Mouse (Mus musculus) Patski (cell line): Measurements from ENCODE around the gene Slc9a9. TPM values are rescaled to one million over a fixed set of nuclear protein-coding genes. Genes with fewer than 3 reads are reported as not detected.

Source experiments
- ATAC-seq: fragments of 100-300 bp; one replicate; pipeline ENCODE4 v1.8.0; 2021
- CTCF ChIA-PET: fragments of 350-600 bp; sonication (Branson Sonifier 250); formaldehyde crosslinking; loops from one replicate; lab custom pipeline; 2022; ENCODE audit warnings: inconsistent platforms; lab: Charles Lee
- POLR2A ChIA-PET: fragments of 350-600 bp; sonication (Branson Sonifier 250); formaldehyde crosslinking; loops from one replicate; lab custom pipeline; 2022; ENCODE audit warnings: antibody characterized with exemption, inconsistent platforms; lab: Charles Lee
- DNase-seq: peaks from one replicate; pipeline ENCODE4 v3.0.0-alpha.2; 2011; ENCODE audit warnings: low read depth, low spot score
- H3K27me3 ChIP-seq: fragments of 371-371 bp; one replicate; pipeline ENCODE4 v1.5.1; 2021
- CTCF ChIP-seq: fragments of 100-300 bp; IDR thresholded peaks from one replicate; pipeline ENCODE4 v1.5.1; 2021
- in situ Hi-C: fragments of 300-500 bp; cut with MboI; formaldehyde crosslinking; loops from 3 replicates; pipeline ENCODE4 v1.11.1; 2018; ENCODE audit warnings: low pct_unique_long_range_greater_than_20kb, mixed read lengths
- polyA plus RNA-seq: library from polyadenylated mRNA; unstranded; gene quantifications from one replicate; pipeline ENCODE4 v1.2.3, GENCODE M21; 2021

Gene Slc9a9
- polyA plus RNA-seq, 1 experiment from 2014 or later: 1.1 TPM

DNA sequence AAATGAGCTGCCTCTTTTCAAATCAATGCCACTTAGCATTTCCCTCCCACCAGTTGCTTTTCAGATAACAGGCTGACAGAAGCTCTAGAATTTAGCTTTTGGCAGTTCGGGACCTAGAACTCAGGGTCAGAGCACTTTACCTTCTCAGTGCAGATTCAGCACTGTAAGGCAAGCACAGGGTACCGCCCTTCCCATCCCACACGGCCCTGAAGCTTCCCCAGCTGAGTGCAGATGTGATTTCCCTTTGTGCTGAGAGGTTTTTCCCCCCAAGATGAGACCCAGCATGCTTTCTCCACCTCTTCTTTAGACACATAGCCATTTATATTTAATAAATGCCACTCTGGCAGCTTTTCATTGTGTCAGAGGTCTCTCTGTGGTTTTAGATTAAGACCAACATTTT, 186.4 kb downstream of the Slc9a9 start:
- no peak for TF ChIP-seq CTCF
- ChIA-PET POLR2A (no interaction called here), CTCF (no interaction called here)
- in situ Hi-C loops: no loop called here
- DNase-seq (no peak), ATAC-seq (no peak)
- no peaks in the 10 kb centered on the region for H3K27me3 ChIP-seq

DNA sequence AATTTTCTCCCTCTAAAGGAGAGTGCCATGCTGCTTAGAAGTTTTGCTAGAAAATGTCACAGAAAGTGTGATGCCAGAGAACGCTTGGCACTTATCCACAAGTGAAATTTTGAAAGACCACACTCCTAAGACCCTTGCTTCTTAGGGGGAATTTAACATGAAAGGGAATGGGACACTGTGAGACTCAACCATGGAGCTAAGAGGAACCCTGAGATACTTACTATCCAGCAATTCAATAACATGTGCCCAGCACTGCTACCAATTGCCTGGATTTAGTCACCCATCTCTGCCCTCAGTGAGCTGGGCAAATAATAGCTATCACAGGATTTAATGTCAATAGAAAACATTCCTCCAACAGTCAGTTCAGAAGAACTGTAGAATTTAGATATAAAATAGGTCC, 198.8 kb downstream of the Slc9a9 start:
- CTCF ChIA-PET: no interaction called here
- ATAC-seq: no peak
- in situ Hi-C loops: no loop called here

DNA sequence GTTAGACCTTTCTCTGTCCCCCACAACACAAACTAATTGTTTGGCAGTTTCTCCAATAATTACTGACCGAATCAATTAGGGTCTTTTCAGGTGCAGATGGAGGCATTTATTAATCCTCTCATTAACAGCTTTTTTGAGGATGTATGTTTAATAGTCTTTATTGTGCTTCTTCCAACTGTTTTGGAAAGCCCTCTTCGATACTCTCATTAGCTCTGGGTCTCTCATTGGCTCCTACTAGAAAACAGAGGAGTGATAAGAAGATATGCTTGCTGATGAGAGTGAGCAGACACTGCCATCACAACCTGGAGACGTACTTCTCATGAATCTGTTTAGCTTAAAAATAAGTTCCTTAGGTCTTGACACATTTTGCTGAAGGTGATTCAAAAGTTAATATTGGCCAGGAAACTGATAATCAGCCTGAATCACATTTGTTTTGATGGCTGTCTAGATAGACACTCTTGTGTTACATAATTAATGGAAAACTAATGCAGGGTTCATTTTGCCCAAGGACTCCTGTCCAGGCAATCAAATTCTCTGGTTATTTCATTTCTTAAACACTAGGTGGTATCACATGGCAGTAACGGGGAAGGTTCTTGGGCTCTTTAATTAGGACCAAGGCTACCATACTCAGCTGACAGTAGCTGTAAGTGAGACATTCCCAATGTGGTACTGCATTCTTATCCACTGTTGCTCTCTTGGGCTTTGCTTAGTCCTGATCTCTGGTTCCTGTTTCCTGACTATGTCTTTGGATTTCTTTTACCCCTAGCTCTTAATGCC, 199.5 kb downstream of the Slc9a9 start:
- no peaks in the 10 kb centered on the region for H3K27me3 ChIP-seq
- ChIA-PET CTCF (interaction anchor here (1.0 kb wide), 1 partner anchor 9 kb away, joined by 5 read pairs; no protein-coding TSS in a partner anchor), POLR2A (no interaction called here)
- peak; percentile 30 for TF ChIP-seq CTCF
- in situ Hi-C loops: no loop called here
- ATAC-seq: no peak
- no peak for DNase-seq

More for the DNA sequence above, 198.8 kb downstream of the Slc9a9 start:
- POLR2A ChIA-PET: no interaction called here
- no peaks in the 10 kb centered on the region for H3K27me3 ChIP-seq
- no peak for DNase-seq
- no peak for TF ChIP-seq CTCF

DNA sequence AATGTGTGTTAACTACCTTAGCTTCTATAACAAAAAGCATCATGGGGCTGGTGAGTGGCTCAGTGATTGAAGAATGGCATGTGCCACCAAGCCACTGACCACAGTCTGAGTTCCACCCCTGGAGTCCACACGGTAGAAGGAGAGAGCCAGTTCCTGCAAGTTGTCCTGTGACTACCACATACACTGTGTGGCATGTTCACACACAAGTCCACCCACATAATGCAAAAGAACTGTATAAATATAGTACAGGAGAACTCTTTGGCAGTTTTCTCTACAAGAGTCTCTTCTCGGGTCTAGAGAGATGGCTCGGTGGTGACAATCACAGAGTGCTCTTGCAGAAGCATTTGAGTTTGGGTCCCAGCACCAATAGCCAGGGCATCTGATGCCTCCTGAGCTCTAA, 212.8 kb downstream of the Slc9a9 start:
- ATAC-seq: no peak

DNA sequence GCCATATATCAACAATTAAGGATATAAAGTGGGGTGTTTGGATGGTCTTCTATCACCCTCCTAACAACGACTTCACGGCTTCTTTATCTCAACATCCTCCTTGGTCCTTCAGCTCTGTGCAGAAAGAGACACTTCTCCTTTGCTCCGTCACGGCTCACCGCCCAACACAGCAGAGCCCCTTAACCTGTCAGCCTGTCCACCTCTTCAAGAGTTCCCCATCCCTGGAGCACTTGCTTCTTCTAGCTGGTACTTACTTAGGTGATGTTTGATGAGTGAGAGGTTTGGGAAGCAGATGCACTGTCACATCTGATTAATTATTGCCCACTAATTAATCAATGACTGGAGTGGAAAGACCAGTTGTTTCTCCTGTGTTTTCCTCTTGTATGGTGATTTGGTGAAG, 213.7 kb downstream of the Slc9a9 start:
- POLR2A ChIA-PET: no interaction called here
- in situ Hi-C loops: no loop called here
- TF ChIP-seq CTCF: no peak
- ATAC-seq: no peak
- CTCF ChIA-PET: no interaction called here
- no peaks in the 10 kb centered on the region for H3K27me3 ChIP-seq
- no peak for DNase-seq

More for the DNA sequence above, 212.8 kb downstream of the Slc9a9 start:
- POLR2A ChIA-PET: no interaction called here
- no peak for TF ChIP-seq CTCF
- H3K27me3 ChIP-seq: no peaks in the 10 kb centered on the region
- in situ Hi-C loops: no loop called here
- DNase-seq: no peak
- CTCF ChIA-PET: no interaction called here

DNA sequence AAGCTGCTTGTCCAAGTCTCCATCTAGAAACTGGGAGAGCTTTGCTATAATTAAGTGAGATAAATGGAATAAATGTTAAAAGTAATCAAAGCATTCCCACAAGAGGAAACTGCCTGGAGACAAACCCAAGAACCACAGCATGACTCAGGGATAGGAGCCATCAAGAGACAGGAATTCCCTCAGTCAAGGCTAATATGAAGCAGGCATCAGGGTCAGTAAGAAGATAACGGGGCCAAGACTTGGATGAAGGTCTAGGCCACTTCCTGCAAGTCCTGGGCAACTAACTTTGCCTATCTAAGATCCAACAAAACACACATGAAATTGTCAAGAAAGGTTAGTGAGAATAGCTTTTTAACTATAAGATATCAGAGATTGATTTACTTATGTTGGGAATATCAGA, 215.4 kb downstream of the Slc9a9 start:
- in situ Hi-C loops: no loop called here
- no peaks in the 10 kb centered on the region for H3K27me3 ChIP-seq
- ChIA-PET POLR2A (no interaction called here), CTCF (interaction anchor here (1.1 kb wide), 1 partner anchor 9 kb away, joined by 5 read pairs; no protein-coding TSS in a partner anchor)
- ATAC-seq (peak; percentile 39), DNase-seq (peak; percentile 7)
- no peak for TF ChIP-seq CTCF

DNA sequence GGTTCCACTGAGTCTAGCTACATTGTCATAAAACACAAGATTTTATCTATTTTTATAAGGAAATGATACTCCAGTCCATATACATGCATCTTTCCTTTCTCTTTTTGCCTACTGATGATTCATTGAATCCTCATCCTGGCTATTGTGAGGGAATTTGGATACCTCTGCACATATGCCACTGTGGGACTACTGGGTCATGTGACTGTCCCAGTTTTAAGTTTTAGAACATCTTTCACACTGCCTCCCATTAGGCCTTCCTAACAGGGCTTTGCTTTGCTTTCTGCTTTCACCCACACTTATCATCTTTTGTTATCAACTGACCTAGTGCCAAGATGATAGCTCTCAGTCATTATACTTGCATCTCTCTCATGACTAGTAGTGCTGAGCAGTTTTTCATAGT, 219.9 kb downstream of the Slc9a9 start:
- POLR2A ChIA-PET: no interaction called here

DNA sequence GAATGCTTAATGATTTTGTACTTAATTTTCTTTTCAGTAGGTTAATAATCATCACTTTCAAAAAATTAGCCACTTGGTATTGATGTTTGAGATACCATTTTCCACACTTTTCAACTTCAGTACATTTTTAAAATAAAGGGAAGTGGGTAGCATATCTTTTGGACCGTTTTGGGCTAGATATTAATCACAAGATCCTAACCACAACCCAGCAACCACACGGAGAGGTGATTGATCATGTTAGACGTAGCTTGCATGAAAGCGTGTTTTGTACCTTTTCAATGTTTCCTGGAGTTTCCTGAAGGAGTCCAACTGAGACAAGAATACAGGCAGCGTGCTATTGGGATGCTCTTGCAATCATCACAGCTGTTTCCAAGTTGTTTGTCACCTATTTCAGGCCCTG, 226.2 kb downstream of the Slc9a9 start:
- DNase-seq (no peak), ATAC-seq (no peak)
- ChIA-PET POLR2A (no interaction called here), CTCF (no interaction called here)
- in situ Hi-C loops: no loop called here
- no peaks in the 10 kb centered on the region for H3K27me3 ChIP-seq
- TF ChIP-seq CTCF: no peak

More for the DNA sequence above, 219.9 kb downstream of the Slc9a9 start:
- ATAC-seq (no peak), DNase-seq (no peak)
- TF ChIP-seq CTCF: no peak
- no peaks in the 10 kb centered on the region for H3K27me3 ChIP-seq
- in situ Hi-C loops: no loop called here
- CTCF ChIA-PET: no interaction called here

DNA sequence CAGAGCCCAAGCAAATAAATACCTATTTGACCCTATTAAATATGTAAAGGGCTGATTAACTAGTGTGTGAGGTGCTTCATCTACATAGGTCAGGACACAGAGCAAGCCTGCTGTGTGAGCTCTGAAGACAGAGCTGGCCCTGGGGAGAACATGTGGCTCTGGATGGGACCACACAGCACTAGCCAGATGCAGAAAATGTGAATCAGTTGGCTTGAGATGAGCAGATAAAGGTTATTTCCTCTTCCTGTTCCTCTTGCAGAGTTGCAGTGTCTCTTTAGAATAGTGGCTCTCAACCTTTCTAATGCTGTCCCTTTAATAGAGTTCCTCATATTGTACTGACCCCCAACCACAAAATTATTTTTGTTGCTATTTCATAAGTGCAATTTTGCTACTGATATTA, 234.5 kb downstream of the Slc9a9 start:
- ATAC-seq (no peak), DNase-seq (no peak)
- TF ChIP-seq CTCF: no peak
- CTCF ChIA-PET: interaction anchor here (1.3 to 1.4 kb wide), 2 partner anchors 10 to 21 kb away, joined by 3 to 5 read pairs; no protein-coding TSS in a partner anchor
- POLR2A ChIA-PET: no interaction called here
- no peaks in the 10 kb centered on the region for H3K27me3 ChIP-seq
- in situ Hi-C loops: no loop called here

DNA sequence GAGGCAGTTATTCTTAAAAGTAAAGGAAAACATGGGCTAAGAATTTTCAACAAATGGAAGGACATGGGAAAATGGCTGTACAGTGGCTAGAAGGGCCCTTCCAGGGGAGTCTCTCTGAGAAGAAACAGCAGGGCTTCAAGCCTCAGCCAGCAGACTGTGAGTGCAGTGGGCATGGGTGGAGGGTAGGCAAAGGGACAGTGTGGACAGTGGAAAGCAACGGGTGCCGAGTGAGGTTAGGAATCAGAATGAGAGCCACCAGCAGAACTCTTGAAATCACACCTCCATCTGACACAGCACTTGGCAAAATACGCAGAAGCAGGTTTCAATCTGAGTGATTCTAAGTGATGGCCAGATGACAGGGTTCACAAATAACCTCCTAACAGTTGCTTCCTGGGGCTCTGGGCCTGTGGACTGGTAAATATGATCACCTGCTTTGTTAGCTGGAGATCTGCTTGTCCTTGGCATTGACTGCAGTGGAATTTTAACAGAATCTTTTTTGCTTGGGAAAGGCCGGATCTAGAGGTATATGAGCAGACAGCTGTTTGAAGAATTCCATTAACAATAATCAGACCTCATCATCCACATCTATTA, 237.4 kb downstream of the Slc9a9 start:
- ATAC-seq (no peak), DNase-seq (no peak)
- ChIA-PET POLR2A (no interaction called here), CTCF (interaction anchor here (1.5 kb wide), 1 partner anchor 16 kb away, joined by 3 read pairs; no protein-coding TSS in a partner anchor)
- TF ChIP-seq CTCF: no peak
- no peaks in the 10 kb centered on the region for H3K27me3 ChIP-seq
- in situ Hi-C loops: no loop called here

DNA sequence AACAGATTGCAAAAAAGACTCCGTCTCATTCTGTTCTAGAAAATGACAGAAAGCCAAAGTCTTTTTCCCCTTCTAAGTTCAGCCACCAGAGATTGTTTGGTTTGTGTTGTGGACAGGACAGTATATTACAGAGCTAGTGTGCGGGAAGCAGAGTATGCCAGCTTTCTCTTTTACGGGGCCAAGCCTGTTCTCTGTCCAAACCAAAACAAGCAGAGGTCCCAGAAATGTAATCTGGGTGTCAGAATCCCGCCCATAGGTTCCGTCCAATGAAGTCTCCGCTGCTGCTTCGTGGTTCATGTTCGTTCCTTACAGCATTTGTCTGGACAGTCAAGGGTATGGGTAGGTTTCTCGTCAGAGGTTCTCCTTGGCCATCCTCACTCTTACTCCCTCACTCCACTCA, 242.4 kb downstream of the Slc9a9 start:
- POLR2A ChIA-PET: no interaction called here
- ATAC-seq (no peak), DNase-seq (no peak)
- no peaks in the 10 kb centered on the region for H3K27me3 ChIP-seq
- TF ChIP-seq CTCF: no peak
- CTCF ChIA-PET: interaction anchor here (0.8 to 1.0 kb wide), 2 partner anchors 30 to 39 kb away, joined by 3 to 4 read pairs; no protein-coding TSS in a partner anchor
- in situ Hi-C loops: no loop called here
